Mouse (Mus musculus) spleen, adult 2 months (tissue): ENCODE data around the gene Ccdc60.

Experiments
- CTCF ChIP-seq: fragments of 200-500 bp; IDR thresholded peaks from 2 replicates; pipeline ENCODE4 v1.5.1; 2011; ENCODE audit warnings: mild to moderate bottlenecking, inconsistent platforms; ENCODE audit not compliant: insufficient read depth, insufficient read length, insufficient replicate concordance; ENCODE audit errors: extremely low read depth
- POLR2A ChIP-seq: fragments of 200-500 bp; IDR thresholded peaks from 2 replicates; pipeline ENCODE4 v1.6.1; 2011; ENCODE audit warnings: low read depth, low read length, inconsistent platforms

- TF ChIP-seq CTCF (no peak), POLR2A (no peak)
These were observed 94.3 kb downstream of the Ccdc60 start for GRCm38 (mm10) chr5:116194499-116194898.
